Mouse (Mus musculus) liver, postnatal 0 days (tissue): ENCODE measurements at regions not wholly inside any gene's neighbourhood (a gene's known extent, or its start where the extent isn't known, plus 50 kb on each side); places are given as distances from the start of the nearest gene placed in this dataset.

ENCODE experiments used
- CTCF ChIP-seq: sonication (generic); IDR thresholded peaks from 2 replicates; pipeline ENCODE4 v1.5.1; 2016; ENCODE audit warnings: antibody characterized with exemption, low read depth
- EP300 ChIP-seq: IDR thresholded peaks from 2 replicates; pipeline ENCODE4 v1.6.1; 2016; ENCODE audit warnings: antibody characterized with exemption, low read depth, mild to moderate bottlenecking

DNA sequence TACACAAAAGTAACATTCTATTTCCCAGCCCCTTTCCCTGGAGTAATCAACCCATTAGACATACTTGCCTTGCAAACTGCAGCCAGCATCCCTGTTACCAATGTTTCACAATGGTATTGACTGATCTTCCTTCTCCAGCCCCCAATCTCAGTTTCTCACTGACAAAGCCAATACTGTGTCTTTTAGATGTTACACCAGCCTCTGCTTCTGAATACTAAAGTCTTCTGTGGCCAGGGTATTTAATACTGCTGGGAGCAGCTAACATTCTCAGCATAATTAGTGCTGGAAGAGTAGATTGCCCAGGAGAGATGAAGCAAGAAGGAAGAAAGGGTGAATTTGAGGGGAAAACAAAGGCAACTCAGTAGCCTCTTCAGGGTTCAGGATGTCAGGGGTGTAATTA is 139.4 kb downstream of the Sec23a start:
- TF ChIP-seq CTCF (no peak), EP300 (no peak)
